Mouse (Mus musculus) megakaryocyte-erythroid progenitor cell, adult 5 weeks (primary cell): ENCODE results near the gene Fbn1. TPM values are rescaled to one million over a fixed set of nuclear protein-coding genes. Genes with fewer than 3 reads are reported as not detected.

Experiments
- polyA plus RNA-seq: library from polyadenylated mRNA; stranded (reverse); fragments of >175 nt; gene quantifications from 2 replicates; pipeline ENCODE4 v1.2.3, GENCODE M21; 2012

Gene Fbn1
- polyA plus RNA-seq = 0.10 and 0.16 TPM in 2 replicates

GRCm38 (mm10) chr2:125507893-125508292, at the start of gene Fbn1:
TSS of gene Fbn1 (minus strand) at chr2:125507993.

GRCm38 (mm10) chr2:125505006-125505745, 2.6 kb downstream of the Fbn1 start, which contains the start of gene Gm9913:
TSS of gene Gm9913 (plus strand) at chr2:125505089.

Other genes starting within 250 kb of the Fbn1 start
- gene Gm9913, start 2.9 kb downstream of the Fbn1 start, polyA plus RNA-seq = not detected in 2 replicates
- gene Cep152, start 117.1 kb upstream of the Fbn1 start, polyA plus RNA-seq = 2.3 and 3.7 TPM in 2 replicates
- gene Eid1, start 165.1 kb upstream of the Fbn1 start, polyA plus RNA-seq = 50.3 and 71.6 TPM in 2 replicates
- gene Shc4, start 216.2 kb upstream of the Fbn1 start, polyA plus RNA-seq = 0.13 TPM in 2 replicates